Mouse (Mus musculus): ENCODE results near the gene Pde2a.

DNA sequence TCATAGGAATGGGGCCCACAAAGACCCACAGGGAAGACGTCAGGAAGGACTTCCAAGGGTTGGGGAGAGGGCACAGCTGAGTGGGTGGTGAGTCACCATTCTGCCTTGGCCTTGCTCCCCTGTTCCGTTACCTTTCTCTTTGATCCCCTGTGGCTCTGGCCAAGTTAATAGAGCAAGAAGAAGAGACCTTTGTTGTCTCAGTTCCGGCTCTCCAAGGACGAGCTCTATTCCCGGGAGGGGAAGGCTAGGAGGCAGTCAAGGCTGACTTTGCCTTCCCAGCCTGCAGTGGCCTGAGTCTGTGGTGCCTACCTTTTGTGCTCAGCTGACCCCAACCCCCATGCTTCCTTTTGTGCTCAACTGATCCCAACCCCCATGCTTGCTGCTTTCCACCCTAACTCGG is 59.2 kb downstream of the Pde2a start:
- no peak for TF ChIP-seq CTCF (IDR thresholded peaks at IDR 0.05; ENCODE audit: low read depth, low read length)
- no peak for TF ChIP-seq EP300 (IDR thresholded peaks at IDR 0.05; ENCODE audit: insufficient read depth, low read depth, low read length)
- TF ChIP-seq POLR2A (IDR thresholded peaks at IDR 0.05; ENCODE audit: insufficient read depth, low read length), result no peak

Data from ES-Bruce4 (cell line).